Mouse (Mus musculus) 3T3-L1 (cell line): ENCODE results near the gene Rasip1.

Experiments used
- DNase-seq: peaks from one replicate; pipeline ENCODE4 v3.0.0-alpha.2; 2015; ENCODE audit warnings: low read depth, low spot score

Gene Rasip1

DNA sequence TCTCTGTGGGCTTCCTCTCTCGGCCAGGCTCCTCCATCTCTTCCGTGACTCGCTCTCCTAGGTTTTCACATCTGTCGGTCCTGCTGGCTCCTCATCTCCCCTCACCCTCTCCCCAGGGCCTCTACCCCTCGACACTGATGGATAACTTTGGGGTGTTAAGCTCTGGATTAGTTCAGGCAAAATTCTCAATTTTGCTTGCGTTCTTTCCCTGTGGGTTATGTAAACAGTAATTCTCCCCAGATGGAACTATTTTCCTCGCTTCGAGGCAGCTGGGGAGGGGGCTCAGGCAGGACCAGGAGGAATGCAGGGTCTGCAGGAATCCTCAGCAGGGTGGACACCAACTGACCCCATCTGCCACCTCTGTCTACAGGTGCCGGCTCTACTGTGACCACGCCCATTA is 58.5 kb downstream of the Rasip1 start:
- no peak for DNase-seq

DNA sequence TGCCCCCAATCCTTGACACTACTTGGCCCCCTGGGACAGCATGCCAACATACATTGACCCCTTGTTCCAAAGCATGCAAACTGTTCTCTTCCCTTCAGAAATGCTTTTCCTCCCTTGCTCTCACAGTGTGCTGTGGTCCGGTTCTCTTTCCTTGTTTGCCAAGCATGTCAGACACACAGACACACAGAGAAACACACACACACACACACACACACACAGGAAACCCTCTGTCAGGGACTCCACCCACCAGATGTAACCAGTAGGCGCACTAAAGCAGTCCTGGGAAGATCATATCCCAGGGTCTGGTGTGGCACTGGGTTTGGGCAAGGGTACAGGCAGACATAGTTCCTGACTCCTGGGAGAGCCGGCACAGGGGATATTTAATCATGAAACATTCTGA is 59.6 kb downstream of the Rasip1 start:
- DNase-seq: no peak
